Mouse (Mus musculus): ENCODE data around the gene Atxn7. TPM values are rescaled to one million over a fixed set of nuclear protein-coding genes. Genes with fewer than 3 reads are reported as not detected.
"Not testable (repeated sequence)": the region's sequence is repeated elsewhere in the genome, so short reads cannot be mapped to it uniquely, and the experiment has no call there.

Gene Atxn7
- polyA plus RNA-seq, 1 experiment from 2014 or later: 3.3 TPM

DNA sequence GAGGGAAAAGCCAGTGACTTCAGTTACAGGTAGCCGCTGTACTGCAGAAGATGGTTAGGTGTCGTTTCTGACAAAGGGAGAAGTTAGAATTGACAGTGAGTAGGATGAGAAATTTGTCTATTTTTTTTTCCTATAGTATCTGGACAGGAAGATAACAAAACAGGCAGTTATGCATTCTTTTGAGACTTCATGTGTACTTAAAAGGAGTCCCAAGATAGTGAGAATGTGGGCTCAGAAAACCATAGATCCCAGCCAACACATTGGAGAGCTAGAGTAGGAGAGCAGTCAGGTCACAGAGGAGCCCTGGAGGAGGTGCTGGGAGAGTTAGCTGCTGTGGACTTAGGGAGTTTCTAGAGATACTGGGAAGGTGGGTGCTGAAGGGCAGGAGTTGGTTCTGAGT lies 69.4 kb downstream of the Atxn7 start:
- Histone ChIP-seq H3K4me2 (no peak overlapping the region), H3K4me3 (replicated peaks) (no peak overlapping the region), H3K4me1 (no peaks in the 10 kb centered on the region), H3K9me3 (replicated peaks) (no peaks in the 10 kb centered on the region), H3K36me3 (no peaks in the 10 kb centered on the region), H3K9ac (replicated peaks) (no peak overlapping the region), H3K27me3 (replicated peaks) (no peaks in the 10 kb centered on the region), H3K27ac (replicated peaks) (no peak overlapping the region)
- whole genome bisulfite sequencing: 99% methylated on average over 2 of the region's 2 CpGs
- ATAC-seq (ENCODE audit: low FRiP score): no peak

DNA sequence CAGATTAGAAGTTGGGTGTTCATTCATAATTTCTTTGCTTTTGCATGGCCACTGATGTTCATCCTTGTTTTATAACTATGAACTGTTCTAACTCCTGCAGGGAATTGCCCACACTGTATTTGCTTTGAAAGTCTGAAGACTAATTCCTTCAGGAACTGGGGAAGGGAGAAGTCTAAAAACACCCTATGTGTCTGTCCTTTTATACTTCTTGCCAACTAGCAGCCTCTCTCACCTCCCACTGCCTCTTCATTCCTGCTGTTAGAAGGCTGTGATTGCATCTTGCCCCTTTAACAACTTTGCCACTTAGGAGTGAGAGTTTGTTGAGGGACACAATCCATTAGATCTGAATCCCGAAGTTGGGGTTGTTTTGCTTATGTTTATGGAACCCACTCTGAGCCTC lies 71.6 kb downstream of the Atxn7 start:
- Histone ChIP-seq H3K27me3 (replicated peaks) (no peaks in the 10 kb centered on the region), H3K27ac (replicated peaks) (no peak overlapping the region), H3K9me3 (replicated peaks) (no peaks in the 10 kb centered on the region), H3K4me1 (no peaks in the 10 kb centered on the region), H3K4me3 (replicated peaks) (no peak overlapping the region), H3K4me2 (no peak overlapping the region), H3K36me3 (no peaks in the 10 kb centered on the region), H3K9ac (replicated peaks) (no peak overlapping the region)
- ATAC-seq (ENCODE audit: low FRiP score): no peak
- WGBS: 83% methylated on average over 1 of the region's 1 CpGs

DNA sequence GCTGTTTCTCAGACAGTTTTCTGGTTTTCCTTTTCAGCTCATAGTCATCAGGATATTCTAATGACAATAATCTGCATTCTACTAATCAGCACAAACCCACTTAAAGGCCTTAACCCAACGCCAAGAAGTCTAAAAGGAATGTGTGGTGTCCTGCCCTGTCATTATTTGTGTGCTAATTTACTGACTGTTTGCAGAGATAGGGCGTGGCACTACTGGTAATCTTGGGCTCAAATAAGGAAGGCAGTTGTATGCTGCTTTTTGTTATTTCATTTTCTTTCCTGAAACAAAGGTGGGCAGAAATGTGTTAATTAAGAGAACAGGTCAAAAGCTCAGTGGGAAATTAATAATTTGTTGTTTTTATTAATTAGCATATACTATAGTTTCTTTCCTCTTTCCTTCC lies 75.1 kb downstream of the Atxn7 start:
- Histone ChIP-seq H3K27ac (replicated peaks) (no peak overlapping the region), H3K36me3 (no peaks in the 10 kb centered on the region), H3K4me1 (no peaks in the 10 kb centered on the region), H3K9ac (replicated peaks) (no peak overlapping the region), H3K4me2 (no peak overlapping the region), H3K4me3 (replicated peaks) (no peak overlapping the region), H3K9me3 (replicated peaks) (no peaks in the 10 kb centered on the region), H3K27me3 (replicated peaks) (no peaks in the 10 kb centered on the region)
- 79% methylated on average over 2 of the region's 2 CpGs for WGBS
- ATAC-seq (ENCODE audit: low FRiP score): no peak

DNA sequence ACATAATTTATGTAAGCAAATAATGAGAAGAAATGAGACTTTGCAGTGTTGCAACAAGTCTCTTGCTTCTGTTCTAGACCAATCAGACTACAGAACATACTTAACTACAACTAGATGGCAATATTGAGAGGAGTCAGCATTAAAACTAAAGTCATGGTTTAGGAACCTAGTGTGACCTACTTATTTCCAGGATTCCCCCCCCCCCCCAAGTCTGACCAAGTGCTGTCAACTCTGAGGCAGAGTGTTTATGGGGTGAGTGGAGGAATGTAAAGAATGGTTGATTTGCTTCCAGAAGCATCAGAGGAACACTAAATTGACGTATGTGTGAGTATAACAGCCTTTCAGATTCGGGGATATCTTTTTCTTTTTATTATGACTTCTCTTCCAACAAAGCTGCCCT lies 77.0 kb downstream of the Atxn7 start:
- Histone ChIP-seq H3K4me1 (no peaks in the 10 kb centered on the region), H3K27ac (replicated peaks) (no peak overlapping the region), H3K9ac (replicated peaks) (no peak overlapping the region), H3K9me3 (replicated peaks) (no peaks in the 10 kb centered on the region), H3K27me3 (replicated peaks) (no peaks in the 10 kb centered on the region), H3K4me3 (replicated peaks) (no peak overlapping the region), H3K36me3 (no peaks in the 10 kb centered on the region), H3K4me2 (no peak overlapping the region)
- no peak for ATAC-seq (ENCODE audit: low FRiP score)
- 70% methylated on average over 2 of the region's 2 CpGs for WGBS

DNA sequence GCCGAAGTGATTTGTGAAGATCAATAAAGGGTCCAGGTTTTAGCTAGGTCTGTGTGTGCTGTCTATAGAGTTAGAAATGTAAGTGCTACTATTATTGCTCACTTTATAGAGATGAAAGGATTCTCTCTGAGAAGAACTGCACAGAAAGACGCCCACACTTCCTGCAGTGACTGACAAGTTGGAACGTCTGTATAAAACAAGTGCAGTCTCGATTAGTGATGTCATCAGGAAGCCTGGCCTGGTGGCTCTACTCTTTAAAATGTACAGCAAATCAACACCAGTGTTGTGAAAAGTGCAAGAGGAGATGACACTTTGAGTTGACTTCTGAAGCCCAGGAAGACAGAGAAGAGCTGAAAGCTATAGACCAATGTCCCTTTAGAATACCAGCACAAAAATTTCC lies 81.1 kb downstream of the Atxn7 start:
- 78% methylated on average over 4 of the region's 4 CpGs for WGBS
- Histone ChIP-seq H3K27ac (replicated peaks) (no peak overlapping the region), H3K4me3 (replicated peaks) (no peak overlapping the region), H3K27me3 (replicated peaks) (no peaks in the 10 kb centered on the region), H3K9ac (replicated peaks) (no peak overlapping the region), H3K9me3 (replicated peaks) (no peaks in the 10 kb centered on the region), H3K36me3 (0 out of 2 replicates have a peak, but pooled peaks cover 5% of the 10 kb centered on the region), H3K4me2 (no peak overlapping the region), H3K4me1 (no peaks in the 10 kb centered on the region)
- no peak for ATAC-seq (ENCODE audit: low FRiP score)

DNA sequence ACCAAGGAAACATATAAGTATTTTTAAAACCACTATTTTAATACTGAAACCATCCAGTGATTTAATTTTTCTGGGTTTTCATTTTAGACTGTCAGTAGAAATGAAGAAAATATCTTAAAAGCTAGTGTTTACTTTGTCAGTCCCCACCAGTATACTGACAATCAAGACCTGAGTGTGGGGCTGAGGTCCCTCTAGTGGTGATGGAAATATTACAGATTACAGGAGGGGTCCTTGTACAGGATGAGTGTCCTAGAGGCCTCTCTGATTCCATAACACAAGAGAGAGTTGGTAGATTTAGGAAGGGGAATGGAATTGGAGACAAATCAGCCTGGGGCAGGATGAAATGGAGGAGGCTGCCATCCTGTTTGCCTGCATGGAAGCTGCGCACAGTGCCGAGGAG lies 93.1 kb downstream of the Atxn7 start:
- Histone ChIP-seq H3K27ac (replicated peaks) (no peak overlapping the region), H3K4me2 (no peak overlapping the region), H3K4me3 (replicated peaks) (no peak overlapping the region), H3K27me3 (replicated peaks) (no peaks in the 10 kb centered on the region), H3K36me3 (peaks cover 26% of the 10 kb centered on the region; the same call in 1 of the 2 replicates), H3K4me1 (no peaks in the 10 kb centered on the region), H3K9ac (replicated peaks) (no peak overlapping the region), H3K9me3 (replicated peaks) (no peaks in the 10 kb centered on the region)
- peak; percentile 74 for ATAC-seq (ENCODE audit: low FRiP score)
- 94% methylated on average over 2 of the region's 2 CpGs for WGBS

DNA sequence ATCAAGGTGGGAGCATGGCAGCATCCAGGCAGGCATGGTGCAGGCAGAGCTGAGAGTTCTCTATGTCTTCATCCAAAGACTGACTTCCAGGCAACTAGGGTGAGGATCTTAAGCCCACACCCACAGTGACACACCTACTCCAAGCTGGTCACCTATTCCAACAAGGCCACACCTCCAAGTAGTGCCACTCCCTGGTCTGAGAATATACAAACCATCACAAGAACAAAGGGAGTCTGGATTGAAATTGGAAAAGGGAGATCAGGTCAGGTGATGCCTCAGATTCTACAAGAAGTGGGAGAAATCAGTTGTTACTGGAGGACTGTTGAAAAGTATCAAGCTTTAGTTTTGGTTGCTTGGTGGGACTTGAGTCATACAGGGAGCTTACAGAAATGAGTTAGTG lies 98.4 kb downstream of the Atxn7 start:
- H3K4me1 ChIP-seq; H3K27ac ChIP-seq (replicated peaks); H3K27me3 ChIP-seq (replicated peaks); ATAC-seq (ENCODE audit: low FRiP score); H3K4me3 ChIP-seq (replicated peaks); H3K9ac ChIP-seq (replicated peaks); H3K9me3 ChIP-seq (replicated peaks); H3K4me2 ChIP-seq: not testable (repeated sequence)
- peaks cover 17% of the 10 kb centered on the region; the same call in 1 of the 2 replicates for H3K36me3 ChIP-seq

DNA sequence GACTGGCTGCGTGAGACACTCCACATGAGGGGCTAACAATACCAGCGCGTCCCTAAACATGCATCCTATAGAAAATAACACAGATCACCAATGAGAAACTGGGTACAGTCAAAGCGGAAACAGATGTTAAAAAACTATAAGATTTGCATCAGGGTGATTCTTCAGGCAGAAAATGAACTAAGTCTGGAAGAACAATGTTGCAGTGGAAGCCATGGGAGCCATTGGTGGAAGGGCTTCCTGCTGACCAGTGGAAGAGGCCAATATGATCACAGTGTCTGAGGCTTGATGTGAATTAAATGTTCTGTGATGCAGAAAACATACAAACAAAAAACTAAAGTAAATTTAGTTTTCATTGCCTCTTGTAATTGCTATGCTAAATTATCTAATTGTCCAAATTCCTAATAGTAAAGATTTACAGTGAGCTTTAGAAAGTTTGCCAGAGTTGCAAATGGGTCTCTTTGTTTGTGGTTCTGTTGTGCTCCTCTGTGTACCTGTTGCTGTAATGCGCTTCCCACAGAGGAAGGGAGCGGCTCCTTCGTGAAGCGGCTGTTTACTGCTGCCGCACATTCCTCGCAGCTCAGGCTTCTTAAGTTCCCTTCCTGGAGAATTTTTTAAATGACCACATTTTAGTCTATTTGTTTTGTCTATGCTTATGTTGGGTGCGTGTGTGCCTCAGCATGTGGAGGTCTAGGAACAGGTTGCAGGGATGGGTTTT lies 101.4 kb downstream of the Atxn7 start:
- H3K4me2 ChIP-seq: no peak overlapping the region
- no peak overlapping the region for H3K27ac ChIP-seq (replicated peaks)
- no peak overlapping the region for H3K9ac ChIP-seq (replicated peaks)
- H3K4me3 ChIP-seq (replicated peaks): no peak overlapping the region
- H3K36me3 ChIP-seq: 0 out of 2 replicates have a peak, but pooled peaks cover 5% of the 10 kb centered on the region
- peaks cover 10% of the 10 kb centered on the region for H3K4me1 ChIP-seq
- WGBS: 75% methylated on average over 11 of the region's 11 CpGs
- no peaks in the 10 kb centered on the region for H3K27me3 ChIP-seq (replicated peaks)
- H3K9me3 ChIP-seq (replicated peaks): no peaks in the 10 kb centered on the region
- no peak for ATAC-seq (ENCODE audit: low FRiP score)

DNA sequence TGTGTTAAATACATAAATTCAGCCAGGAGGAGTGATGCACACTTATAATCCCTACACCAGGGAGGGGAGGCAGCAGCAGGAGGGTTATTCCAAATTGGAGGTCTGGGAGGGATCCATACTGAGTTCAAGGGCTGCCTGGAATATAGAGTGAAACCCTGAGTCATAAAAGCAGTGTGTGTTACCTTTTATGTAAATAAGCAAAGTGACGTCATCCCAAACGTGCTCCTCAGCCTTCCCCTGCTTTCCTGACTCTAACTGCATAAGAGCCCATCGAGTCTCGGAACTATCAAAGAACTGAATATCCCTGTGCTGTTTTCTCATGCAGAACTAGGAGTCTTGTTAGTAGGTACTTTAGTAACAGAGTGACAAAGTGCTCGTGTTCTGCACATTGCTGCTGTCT lies 102.1 kb downstream of the Atxn7 start:
- Histone ChIP-seq H3K36me3 (0 out of 2 replicates have a peak, but pooled peaks cover 2% of the 10 kb centered on the region), H3K4me3 (replicated peaks) (no peak overlapping the region), H3K9me3 (replicated peaks) (no peaks in the 10 kb centered on the region), H3K27ac (replicated peaks) (no peak overlapping the region), H3K9ac (replicated peaks) (no peak overlapping the region), H3K27me3 (replicated peaks) (no peaks in the 10 kb centered on the region), H3K4me2 (no peak overlapping the region), H3K4me1 (peaks cover 12% of the 10 kb centered on the region)
- no peak for ATAC-seq (ENCODE audit: low FRiP score)
- WGBS: 53% methylated on average over 5 of the region's 5 CpGs

DNA sequence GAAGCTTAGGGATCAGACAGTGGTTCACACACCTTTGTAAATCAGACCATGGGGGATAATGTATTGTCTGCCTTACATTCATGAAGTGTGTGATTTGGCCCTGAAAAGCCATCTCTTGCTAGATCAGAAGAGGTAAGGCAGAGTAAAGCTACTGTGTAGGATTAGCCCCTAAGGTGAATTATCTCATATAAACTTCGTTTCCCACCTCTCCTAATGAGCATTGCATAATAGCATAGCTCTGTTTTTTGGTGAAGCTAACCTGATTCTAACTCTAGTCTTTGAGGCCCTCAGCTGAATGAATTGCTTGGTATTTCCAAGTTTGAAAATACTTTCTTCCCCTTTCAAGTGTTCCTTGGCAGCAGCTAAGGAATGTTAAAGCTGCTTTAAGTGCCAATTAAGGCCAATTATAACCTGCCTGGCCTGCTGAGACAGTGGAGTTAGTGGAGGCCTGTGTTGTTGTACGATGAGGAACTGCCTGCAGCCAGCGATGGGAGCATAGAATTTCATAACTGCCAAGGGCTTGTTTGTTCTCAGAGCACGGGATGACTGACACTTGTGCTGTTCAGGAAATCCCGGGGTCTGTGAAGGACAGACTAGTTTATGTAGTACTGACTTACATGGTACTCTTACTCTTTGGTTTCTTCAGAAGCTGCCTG lies 103.4 kb downstream of the Atxn7 start:
- Histone ChIP-seq H3K27me3 (replicated peaks) (no peaks in the 10 kb centered on the region), H3K27ac (replicated peaks) (peak overlapping the region; percentile 6), H3K9ac (replicated peaks) (no peak overlapping the region), H3K4me1 (peaks cover 12% of the 10 kb centered on the region), H3K4me2 (no peak overlapping the region), H3K4me3 (replicated peaks) (no peak overlapping the region), H3K36me3 (no peaks in the 10 kb centered on the region), H3K9me3 (replicated peaks) (no peaks in the 10 kb centered on the region)
- ATAC-seq (ENCODE audit: low FRiP score): 0 out of 2 replicates have a peak, but pooled peaks have one; percentile 8
- WGBS: 24% methylated on average over 5 of the region's 5 CpGs

DNA sequence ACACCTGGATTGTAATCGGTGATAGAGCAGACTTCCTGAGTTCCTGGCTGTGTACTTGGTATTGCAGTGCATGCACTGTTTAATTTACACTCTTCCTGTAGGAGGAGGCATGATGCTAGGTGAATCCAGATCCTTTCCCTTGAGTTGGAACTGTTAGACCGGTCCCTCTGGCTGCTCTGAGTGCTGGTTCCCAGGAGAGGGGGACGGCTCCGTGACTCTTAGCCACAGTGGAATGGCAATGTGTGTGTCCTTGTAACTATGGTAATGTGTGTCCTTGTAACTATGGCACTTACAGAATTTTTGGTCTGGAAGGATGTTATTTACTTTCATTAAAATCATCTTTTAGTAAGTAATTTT lies 103.9 kb downstream of the Atxn7 start:
- WGBS: 28% methylated on average over 4 of the region's 4 CpGs
- 0 out of 2 replicates have a peak, but pooled peaks have one; percentile 14 for ATAC-seq (ENCODE audit: low FRiP score)
- Histone ChIP-seq H3K4me2 (no peak overlapping the region), H3K36me3 (no peaks in the 10 kb centered on the region), H3K27ac (replicated peaks) (no peak overlapping the region), H3K4me3 (replicated peaks) (no peak overlapping the region), H3K9me3 (replicated peaks) (no peaks in the 10 kb centered on the region), H3K27me3 (replicated peaks) (no peaks in the 10 kb centered on the region), H3K9ac (replicated peaks) (no peak overlapping the region), H3K4me1 (peaks cover 16% of the 10 kb centered on the region)

DNA sequence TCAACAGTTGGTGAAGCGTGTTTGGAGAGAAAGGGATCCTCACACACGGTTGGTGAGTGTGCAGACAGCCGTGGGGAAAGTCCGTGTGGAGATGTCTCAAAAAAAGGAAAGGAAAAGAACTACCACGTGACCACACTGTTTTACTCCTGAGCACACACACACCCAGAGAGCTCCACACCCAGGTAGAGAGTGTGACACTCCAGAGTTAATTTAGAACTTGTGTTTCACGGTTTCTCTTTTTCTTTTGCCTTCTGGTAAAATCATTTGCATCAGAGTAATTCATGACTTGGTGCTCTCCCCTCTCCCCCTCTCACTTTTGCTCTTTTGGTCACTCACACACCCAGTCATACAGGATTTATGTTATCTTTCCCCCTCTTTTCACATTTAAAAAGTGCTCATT lies 105.0 kb downstream of the Atxn7 start:
- no peak for ATAC-seq (ENCODE audit: low FRiP score)
- no peaks in the 10 kb centered on the region for H3K36me3 ChIP-seq

More for the DNA sequence above, 105.0 kb downstream of the Atxn7 start:
- H3K4me2 ChIP-seq: no peak overlapping the region
- no peak overlapping the region for H3K9ac ChIP-seq (replicated peaks)
- H3K4me3 ChIP-seq (replicated peaks): no peak overlapping the region
- no peaks in the 10 kb centered on the region for H3K9me3 ChIP-seq (replicated peaks)
- WGBS: 66% methylated on average over 6 of the region's 6 CpGs
- H3K27ac ChIP-seq (replicated peaks): no peak overlapping the region
- H3K27me3 ChIP-seq (replicated peaks): no peaks in the 10 kb centered on the region
- peaks cover 26% of the 10 kb centered on the region for H3K4me1 ChIP-seq

All from neural tube, embryonic 15.5 days (tissue).